Mouse (Mus musculus): ENCODE data around the gene Ints13.
A peak's percentile ranks its signal among the peaks of the same experiment; 100 is the strongest.

The Ints13 gene

GRCm38 (mm10) chr6:146538661-146539060 lies 39.0 kb downstream of the Ints13 start:
- DNase-seq (ENCODE audit: low spot score) = no peak

- DNase-seq (ENCODE audit: low spot score) = no peak
Measured at GRCm38 (mm10) chr6:146538071-146538470, 39.6 kb downstream of the Ints13 start.

GRCm38 (mm10) chr6:146537111-146537510 lies 40.5 kb downstream of the Ints13 start:
- no peak for DNase-seq (ENCODE audit: low spot score)

DNA sequence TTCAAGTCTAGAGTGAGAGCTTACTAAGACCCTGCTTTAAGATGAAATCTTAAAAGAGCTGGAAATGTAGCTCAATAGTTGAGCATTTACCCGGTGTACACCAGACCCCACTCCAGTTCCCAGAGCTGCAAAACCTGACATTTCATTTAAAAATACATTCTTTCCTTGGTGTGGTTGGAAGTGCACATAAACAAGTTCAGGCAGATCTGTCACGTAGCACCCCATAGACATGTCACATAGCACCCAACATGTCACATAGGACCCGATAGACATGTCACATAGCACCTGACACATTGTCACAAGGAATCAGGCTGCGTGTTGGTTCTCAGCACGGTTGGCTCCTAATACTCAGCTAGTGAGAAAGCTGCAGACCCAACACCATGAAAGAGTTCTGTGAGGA lies 42.1 kb downstream of the Ints13 start:
- no peak for DNase-seq (ENCODE audit: low spot score)

DNA sequence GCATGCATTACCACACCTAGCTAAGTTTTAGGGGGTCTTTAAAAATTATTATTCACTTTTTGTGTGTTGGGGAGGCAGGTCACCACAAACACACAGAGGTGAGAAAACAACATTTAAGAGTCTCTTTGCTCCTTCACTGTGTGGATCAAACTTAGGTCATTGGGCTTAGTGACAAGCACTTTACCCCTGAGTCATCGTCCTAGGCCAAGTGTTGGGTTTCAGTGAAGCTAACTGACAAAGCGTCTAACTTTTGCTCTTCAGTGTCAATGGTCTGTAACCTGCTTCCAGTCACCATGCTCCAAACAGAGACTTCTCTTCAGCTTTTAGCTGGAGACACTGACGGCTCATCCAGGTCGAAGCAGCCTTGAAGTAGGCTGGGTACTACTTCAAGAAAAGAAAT lies 44.5 kb downstream of the Ints13 start:
- no peak for DNase-seq (ENCODE audit: low spot score)

DNA sequence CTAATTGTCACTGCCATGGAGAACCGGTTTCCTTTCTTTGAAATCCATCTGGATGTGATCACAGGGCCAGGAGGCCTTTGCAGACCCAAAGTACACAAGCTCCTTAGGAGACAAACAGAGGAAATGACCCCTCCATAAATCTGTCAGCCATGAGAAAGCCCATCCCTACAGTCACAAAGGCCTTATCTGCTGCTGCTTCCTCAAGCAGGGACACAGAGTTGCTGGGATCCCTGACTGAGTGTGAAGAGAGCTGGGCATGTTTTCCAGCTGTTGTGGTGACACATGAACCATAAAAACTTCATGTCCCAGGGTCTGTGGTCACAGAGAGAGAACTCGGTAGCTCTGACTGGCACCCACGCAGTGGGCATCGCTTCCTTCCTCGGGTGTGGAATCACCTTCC lies 46.9 kb downstream of the Ints13 start:
- DNase-seq (ENCODE audit: low spot score) = peak; percentile 44

DNA sequence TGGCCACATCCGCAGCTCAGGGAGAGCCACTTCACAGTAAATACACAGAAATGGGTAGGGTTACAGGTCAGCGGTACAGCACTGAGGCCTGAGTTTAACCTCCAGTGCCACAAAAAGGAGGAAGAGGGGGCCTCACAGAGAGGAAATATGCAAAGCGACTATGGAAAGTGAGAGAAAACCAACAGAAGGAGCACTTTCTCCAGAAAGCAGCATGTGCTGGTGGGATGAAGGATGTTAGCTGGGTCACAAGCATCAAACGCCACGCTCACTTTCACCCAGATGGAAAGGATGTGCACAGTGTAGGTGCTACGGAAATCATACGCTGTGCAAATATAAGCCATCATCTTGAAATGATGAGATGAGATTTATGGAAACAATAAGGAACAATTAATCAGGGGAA lies 47.3 kb downstream of the Ints13 start:
- no peak for DNase-seq (ENCODE audit: low spot score)

GRCm38 (mm10) chr6:146527537-146527936 lies 50.1 kb downstream of the Ints13 start:
- no peak for DNase-seq (ENCODE audit: low spot score)

DNA sequence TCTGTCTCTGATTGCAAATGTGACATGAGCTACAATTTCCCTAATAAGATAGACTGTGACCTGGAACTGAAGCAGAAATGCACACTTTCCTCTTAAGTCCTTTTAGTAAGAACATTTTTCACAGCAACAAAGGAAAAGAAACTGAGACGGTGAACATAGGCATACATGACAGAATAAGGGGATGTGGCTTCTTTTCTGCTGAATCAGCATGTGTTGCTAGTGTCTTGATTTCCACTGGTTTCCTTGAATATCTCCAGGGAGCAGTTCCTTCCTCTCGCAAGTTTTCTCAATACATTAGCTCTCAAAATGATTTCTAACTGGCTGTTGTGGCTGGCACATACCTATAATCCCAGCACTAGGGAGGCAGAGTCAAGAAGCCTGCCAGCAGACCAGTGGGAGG lies 52.1 kb downstream of the Ints13 start:
- DNase-seq (ENCODE audit: low spot score) = no peak

DNA sequence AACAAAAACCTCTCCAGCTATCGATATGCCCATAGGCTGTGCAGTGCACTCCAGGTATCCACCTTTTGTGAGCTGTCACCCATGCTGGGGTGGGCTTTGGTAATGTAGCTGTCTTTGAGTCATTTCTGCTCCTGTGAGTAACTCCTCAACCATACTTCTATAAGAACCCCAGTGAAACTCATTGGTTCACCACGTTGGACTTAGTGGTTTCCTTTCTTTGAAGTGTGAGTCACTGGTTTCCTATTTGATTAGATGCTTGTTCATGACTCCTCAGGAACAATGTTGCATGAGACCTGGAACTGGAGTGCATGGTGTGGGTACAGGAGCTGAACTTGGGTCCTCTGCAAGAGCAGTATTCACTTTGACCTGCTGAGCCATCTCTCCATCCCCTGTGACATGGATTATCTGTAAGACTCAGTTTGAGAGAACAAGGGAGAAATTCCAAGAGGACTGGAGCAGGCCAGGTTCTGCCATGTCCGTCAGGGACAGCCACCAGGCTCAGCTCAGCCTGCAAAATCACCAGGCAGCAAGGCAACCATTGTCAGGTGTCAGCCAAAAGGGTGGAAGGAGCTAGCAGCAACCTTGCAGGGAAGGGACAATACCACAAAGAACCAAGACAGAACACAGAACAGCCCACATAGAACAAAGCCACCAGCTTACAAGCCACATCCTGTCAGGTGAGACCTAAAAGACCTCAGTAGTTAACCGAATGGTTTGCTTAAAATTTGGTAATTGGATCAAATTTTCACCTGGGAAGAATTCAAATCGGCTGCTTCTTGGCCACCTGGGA lies 56.0 kb downstream of the Ints13 start:
- DNase-seq (ENCODE audit: low spot score) = no peak

GRCm38 (mm10) chr6:146519019-146519418 lies 58.6 kb downstream of the Ints13 start:
- no peak for DNase-seq (ENCODE audit: low spot score)

DNA sequence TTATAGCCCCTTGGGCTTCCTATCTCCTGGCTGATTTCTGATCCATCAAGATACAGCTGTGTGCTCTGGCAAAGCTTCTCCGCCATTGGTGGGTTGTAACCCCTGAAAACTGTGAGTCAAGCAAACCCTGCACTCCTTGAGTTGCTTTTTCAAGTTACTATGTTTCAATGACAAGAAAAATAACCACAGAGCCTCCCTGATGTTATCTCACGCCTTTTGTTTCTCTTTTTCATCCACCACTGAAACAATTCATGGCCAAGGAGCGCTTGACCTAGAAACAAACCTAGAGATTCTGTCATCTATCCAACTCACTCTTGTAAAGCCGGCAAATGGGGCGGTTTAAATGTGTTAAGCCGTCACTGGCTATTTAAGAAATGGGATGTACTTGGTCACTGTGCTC lies 61.7 kb downstream of the Ints13 start:
- DNase-seq (ENCODE audit: low spot score) = no peak

GRCm38 (mm10) chr6:146514531-146514948 lies 63.1 kb downstream of the Ints13 start:
- DNase-seq (ENCODE audit: low spot score) = no peak

DNA sequence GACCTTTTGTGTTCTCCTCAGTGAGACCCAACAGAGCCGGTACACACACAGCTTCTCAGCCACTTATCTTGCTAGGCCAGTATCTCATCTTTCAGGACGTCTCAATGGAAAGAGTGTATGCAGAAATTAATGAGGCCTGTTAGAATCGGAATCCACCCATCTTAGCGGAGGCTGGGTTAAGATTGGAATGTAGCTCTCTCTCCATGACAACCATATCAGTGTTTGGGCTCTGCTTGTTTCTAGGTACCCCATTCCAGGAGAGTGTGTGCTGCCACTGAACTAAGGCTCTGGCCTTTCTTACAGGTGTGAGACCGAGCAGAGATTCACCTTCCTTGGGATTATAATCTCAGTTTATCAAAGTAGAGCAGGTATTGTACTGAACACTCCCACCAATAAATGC lies 63.7 kb downstream of the Ints13 start:
- DNase-seq (ENCODE audit: low spot score) = no peak

- DNase-seq (ENCODE audit: low spot score) = no peak
Measured at GRCm38 (mm10) chr6:146513384-146513783, 64.3 kb downstream of the Ints13 start.

DNA sequence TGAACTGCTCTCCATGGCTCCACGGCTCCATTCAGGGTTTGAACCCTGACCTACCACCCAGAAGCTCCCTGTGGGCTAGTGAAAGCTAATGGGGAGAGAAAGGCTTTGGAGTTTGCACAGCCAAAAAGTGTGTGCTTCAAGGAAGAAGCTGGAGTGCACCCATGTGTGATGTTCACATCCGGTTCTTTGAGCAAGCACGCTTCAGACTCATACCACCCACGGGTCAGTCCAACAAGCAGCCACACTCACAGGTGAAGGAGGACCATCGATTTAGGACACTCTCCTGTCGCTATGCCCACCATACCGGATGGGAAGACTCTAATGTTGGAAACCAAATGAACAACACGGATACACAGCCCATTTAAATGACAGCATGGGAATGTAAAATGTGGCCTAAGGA lies 66.1 kb downstream of the Ints13 start:
- no peak for DNase-seq (ENCODE audit: low spot score)

GRCm38 (mm10) chr6:146509891-146510290 lies 67.7 kb downstream of the Ints13 start:
- DNase-seq (ENCODE audit: low spot score) = no peak

- no peak for DNase-seq (ENCODE audit: low spot score)
Measured at GRCm38 (mm10) chr6:146504459-146504858, 73.2 kb downstream of the Ints13 start.

GRCm38 (mm10) chr6:146502856-146503255 lies 74.8 kb downstream of the Ints13 start:
- DNase-seq (ENCODE audit: low spot score) = no peak

DNA sequence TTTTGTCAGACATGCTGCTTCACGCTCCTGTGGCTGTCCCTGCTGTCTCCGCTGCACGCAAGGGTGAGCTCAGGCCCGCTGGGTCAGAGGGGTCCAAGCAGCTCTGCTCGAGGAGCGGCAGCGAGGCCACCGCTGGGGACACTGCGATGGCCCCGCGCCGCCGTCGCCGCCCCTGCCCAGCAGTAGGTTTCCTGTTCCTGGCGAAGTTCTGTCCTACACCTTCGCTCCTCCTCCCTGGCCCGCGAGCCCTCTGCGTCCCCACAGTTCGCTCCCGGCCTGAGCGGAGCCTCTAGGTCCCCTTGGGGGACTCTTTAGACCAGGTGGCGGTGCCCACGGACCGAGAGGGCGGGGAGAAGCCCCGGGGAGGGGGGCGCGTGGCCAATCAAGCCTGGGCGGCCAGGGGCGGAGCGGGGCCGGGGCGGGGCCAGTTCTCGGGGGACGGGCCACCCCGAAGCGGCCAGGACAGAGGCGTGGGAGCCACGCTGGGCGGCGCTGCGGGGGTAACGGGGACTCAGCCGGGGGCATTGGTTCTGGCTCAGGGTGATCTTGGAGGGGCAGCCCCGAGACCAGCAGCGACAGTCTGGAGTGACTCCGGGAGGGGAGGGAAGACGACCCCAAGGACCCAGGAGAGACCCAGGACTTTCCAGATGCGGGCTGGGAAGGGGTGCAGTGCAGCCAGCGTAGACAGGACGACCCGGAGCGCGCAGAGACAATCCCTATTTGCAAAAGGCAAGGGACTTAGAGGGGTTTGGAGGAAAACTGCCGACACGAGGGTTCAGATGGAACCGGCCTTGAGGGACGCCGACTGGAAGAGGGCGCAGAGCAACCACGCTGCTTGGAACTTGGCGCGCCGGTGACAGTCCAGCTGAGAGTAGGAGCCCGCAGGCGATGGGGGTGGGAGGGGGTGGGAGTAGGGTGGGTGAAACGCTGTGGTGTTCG lies 75.5 kb downstream of the Ints13 start, which contains the start of gene Itpr2:
Gene Itpr2, minus strand, starts transcription at position 358 of the 939 bp plus-strand sequence.
- peak; percentile 89 for DNase-seq (ENCODE audit: low spot score)

- DNase-seq (ENCODE audit: low spot score) = no peak
Measured at GRCm38 (mm10) chr6:146501316-146501865, 76.2 kb downstream of the Ints13 start.

DNA sequence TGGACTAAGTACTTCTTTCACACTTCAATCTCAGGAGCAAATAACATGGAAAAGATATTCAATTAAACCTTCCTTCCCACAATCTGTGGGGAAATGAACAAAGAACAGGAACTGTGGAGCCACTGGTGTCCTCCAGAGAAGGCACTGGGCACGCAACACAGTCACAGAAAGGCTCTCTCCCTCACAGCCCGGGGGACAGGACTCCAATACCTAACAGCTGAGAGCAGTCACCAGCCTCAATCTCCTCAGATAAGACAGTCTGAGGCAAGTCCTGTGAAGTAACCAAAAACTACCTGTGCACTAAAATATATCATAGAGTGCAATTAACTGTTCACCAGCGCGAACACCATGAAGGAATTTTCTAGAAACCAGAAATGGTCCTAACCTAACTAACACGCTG lies 76.9 kb downstream of the Ints13 start:
- no peak for DNase-seq (ENCODE audit: low spot score)

DNA sequence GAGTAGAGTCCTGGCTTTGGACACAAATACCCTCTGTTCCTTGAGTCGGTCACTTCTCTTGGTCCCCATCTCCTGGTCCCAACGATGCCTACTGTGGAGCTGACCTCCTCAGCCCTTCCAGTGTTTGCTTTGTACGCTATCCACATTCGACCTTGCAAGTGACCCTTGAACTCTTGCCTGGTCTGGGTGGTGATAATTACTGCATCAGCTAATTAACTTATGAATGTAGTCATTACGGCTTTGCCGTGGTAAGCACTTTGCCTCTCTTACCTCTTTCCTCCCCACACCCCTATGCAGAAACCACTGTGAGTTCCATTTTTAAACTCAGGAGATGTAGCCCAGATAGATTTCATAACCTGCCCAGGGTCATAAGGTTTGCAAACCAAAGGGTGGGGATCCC lies 77.4 kb downstream of the Ints13 start:
- no peak for DNase-seq (ENCODE audit: low spot score)
